Mouse (Mus musculus) cortical plate, adult 2 months (tissue): ENCODE results near the gene Cir1.

ENCODE experiments used
- CTCF ChIP-seq: fragments of 200-500 bp; IDR thresholded peaks from 2 replicates; pipeline ENCODE4 v1.5.1; 2011; ENCODE audit warnings: mild to moderate bottlenecking, control low read depth, low read length; ENCODE audit not compliant: insufficient read depth; ENCODE audit errors: extremely low read depth
- POLR2A ChIP-seq: fragments of 200-500 bp; IDR thresholded peaks from 2 replicates; pipeline ENCODE4 v1.6.1; 2011; ENCODE audit warnings: mild to moderate bottlenecking, low read length, control low read depth; ENCODE audit not compliant: insufficient read depth; ENCODE audit errors: extremely low read depth

DNA sequence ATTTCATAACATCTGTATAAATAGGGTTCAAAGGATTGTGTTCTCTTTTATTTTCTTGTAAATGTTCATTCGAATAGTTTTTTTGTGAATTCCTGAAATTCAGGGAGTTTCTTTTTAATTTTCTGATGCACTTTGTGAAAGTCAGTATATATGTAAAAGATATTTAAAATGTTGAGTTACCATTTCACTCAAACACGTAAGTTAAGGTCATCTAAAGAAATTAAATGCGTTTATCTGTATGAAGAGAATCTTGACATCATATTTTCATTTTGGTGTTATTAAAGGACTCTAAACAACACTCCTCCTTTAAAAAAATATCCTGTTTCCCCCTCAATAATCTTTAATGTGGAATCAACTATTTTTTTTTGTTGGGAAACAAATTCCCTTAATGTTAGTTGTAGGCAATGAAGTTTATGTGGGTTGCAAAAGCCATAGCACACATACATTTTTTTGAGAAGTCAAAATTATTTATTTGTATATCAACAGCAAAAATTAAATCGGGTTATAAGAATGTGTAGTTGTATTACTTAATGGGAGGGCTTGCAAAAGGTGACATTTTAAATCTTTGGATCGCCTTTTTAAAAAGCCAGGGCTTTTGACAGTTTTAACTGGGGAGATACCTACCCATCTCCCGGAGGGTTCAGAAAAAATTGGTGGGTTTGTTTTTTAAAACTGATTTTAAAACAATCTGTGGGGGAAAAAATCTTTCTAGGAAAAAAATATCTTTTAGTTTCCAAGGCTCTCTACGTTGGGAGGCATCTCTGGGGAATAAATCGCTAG lies 37.0 kb downstream of the Cir1 start:
- no peak for TF ChIP-seq CTCF
- no peak for TF ChIP-seq POLR2A
